Mouse (Mus musculus): ENCODE measurements around the gene Khsrp.

DNA sequence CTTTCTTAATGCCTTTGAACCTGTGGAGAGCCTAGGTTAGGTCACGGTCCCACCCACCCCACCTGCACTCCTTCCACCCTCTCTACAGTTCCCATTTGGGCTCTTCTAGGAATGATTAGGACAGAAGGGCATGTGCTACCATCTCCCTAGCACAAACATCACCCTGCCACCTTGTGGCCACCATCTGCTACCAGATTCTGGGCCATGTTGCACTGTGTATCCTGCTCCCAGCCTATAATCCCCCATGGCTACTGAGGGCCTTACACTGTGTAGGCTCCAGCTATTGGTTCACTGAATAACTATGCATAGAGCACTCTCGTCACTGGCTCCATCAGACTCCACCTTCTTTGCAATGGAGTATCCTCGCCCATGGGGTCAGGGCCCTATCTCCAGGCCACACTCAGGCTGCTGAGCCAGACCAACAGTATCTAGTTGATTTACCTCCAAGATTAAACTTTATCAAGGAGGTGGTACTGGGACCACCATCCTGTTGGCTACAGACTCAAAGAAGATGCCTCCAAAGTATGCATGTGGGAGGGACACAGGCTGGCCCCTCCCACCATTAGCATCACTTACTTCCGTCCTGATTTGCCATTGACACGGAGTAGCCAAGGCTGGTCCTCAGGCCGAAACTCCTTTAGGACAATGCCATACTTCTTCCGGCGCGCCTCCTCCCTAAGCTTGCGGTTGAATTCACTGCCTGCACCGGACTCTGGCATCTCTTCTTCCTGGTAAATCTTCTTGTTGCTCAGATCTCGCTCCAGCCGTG lies 24.0 kb downstream of the Khsrp start:
- TF ChIP-seq CTCF (conservative IDR thresholded peaks at IDR 0.05; ENCODE audit: insufficient read depth, insufficient read length, low read depth, low read length) (peak; percentile 44; the same call in 1 of the 2 replicates), POLR2A (IDR thresholded peaks at IDR 0.05; ENCODE audit: low read depth, low read length) (no peak)

Data from kidney, adult 2 months (tissue).